Mouse (Mus musculus): ENCODE measurements around the gene Tcaim. TPM values are rescaled to one million over a fixed set of nuclear protein-coding genes. Genes with fewer than 3 reads are reported as not detected.
"Not testable (repeated sequence)": the region's sequence is repeated elsewhere in the genome, so short reads cannot be mapped to it uniquely, and the experiment has no call there.

Tcaim gene
- polyA plus RNA-seq, 1 experiment from 2014 or later: 5.7 TPM

- no peak overlapping the region for H3K27ac ChIP-seq (replicated peaks; ENCODE audit: low read depth, low read length)
Observed at GRCm38 (mm10) chr9:122837216-122837615, 31.9 kb downstream of the Tcaim start.

GRCm38 (mm10) chr9:122837680-122838079 is 32.3 kb downstream of the Tcaim start:
- Histone ChIP-seq H3K27me3 (ENCODE audit: control insufficient read depth, insufficient read depth, low read length) (no peaks in the 10 kb centered on the region), H3K9me3 (ENCODE audit: control insufficient read depth, low read length) (no peaks in the 10 kb centered on the region), H3K4me1 (ENCODE audit: control insufficient read depth, insufficient read depth, low read length) (0 out of 2 replicates have a peak, but pooled peaks cover 3% of the 10 kb centered on the region), H3K4me2 (ENCODE audit: low read depth, severe bottlenecking) (0 out of 2 replicates have a peak overlapping the region, but pooled peaks have one; percentile 10), H3K4me3 (ENCODE audit: low read depth, low read length) (no peak overlapping the region), H3K27ac (replicated peaks; ENCODE audit: low read depth, low read length) (no peak overlapping the region), H3K9ac (ENCODE audit: low read length) (no peak overlapping the region), H3K36me3 (ENCODE audit: control insufficient read depth, insufficient read depth, low read length) (no peaks in the 10 kb centered on the region; the same call in 1 of the 2 replicates)
- ATAC-seq (ENCODE audit: insufficient number of reproducible peaks, low FRiP score, low TSS enrichment, low read depth) (peak; percentile 31; the same call in 1 of the 2 replicates), DNase-seq (ENCODE audit: low spot score) (peak; percentile 64)
- 26% methylated on average over 16 of the region's 16 CpGs for WGBS

More at GRCm38 (mm10) chr9:122837216-122837615, 31.9 kb downstream of the Tcaim start:
- Histone ChIP-seq H3K4me3 (ENCODE audit: low read depth, low read length) (no peak overlapping the region), H3K36me3 (ENCODE audit: control insufficient read depth, insufficient read depth, low read length) (no peaks in the 10 kb centered on the region; the same call in 1 of the 2 replicates), H3K4me2 (ENCODE audit: low read depth, severe bottlenecking) (no peak overlapping the region), H3K9me3 (ENCODE audit: control insufficient read depth, low read length) (no peaks in the 10 kb centered on the region), H3K9ac (ENCODE audit: low read length) (no peak overlapping the region), H3K27me3 (ENCODE audit: control insufficient read depth, insufficient read depth, low read length) (no peaks in the 10 kb centered on the region), H3K4me1 (ENCODE audit: control insufficient read depth, insufficient read depth, low read length) (0 out of 2 replicates have a peak, but pooled peaks cover 3% of the 10 kb centered on the region)
- no peak for ATAC-seq (ENCODE audit: insufficient number of reproducible peaks, low FRiP score, low TSS enrichment, low read depth)
- DNase-seq (ENCODE audit: low spot score): no peak
- WGBS: 82% methylated on average over 4 of the region's 4 CpGs

GRCm38 (mm10) chr9:122843760-122844159 is 38.4 kb downstream of the Tcaim start, which contains the start of gene Gm35549:
Gm35549 (minus strand) TSS chr9:122844035.
- Histone ChIP-seq H3K9ac (ENCODE audit: low read length) (no peak within 1 kb of the TSS), H3K36me3 (ENCODE audit: control insufficient read depth, insufficient read depth, low read length) (peaks cover 3% of the 10 kb centered on the region), H3K27me3 (ENCODE audit: control insufficient read depth, insufficient read depth, low read length) (no peaks in the 10 kb centered on the region), H3K9me3 (ENCODE audit: control insufficient read depth, low read length) (no peaks in the 10 kb centered on the region; the same call in 1 of the 2 replicates), H3K27ac (replicated peaks; ENCODE audit: low read depth, low read length) (no peak within 1 kb of the TSS), H3K4me1 (ENCODE audit: control insufficient read depth, insufficient read depth, low read length) (no peaks in the 10 kb centered on the region), H3K4me3 (ENCODE audit: low read depth, low read length) (no peak within 1 kb of the TSS), H3K4me2 (ENCODE audit: low read depth, severe bottlenecking) (no peak within 1 kb of the TSS)
- WGBS: 81% methylated on average over 3 of the region's 3 CpGs
- DNase-seq (ENCODE audit: low spot score) (no peak), ATAC-seq (ENCODE audit: insufficient number of reproducible peaks, low FRiP score, low TSS enrichment, low read depth) (no peak)

GRCm38 (mm10) chr9:122845621-122846020 is 40.3 kb downstream of the Tcaim start:
- no peaks in the 10 kb centered on the region for H3K27me3 ChIP-seq (ENCODE audit: control insufficient read depth, insufficient read depth, low read length)
- 85% methylated on average over 3 of the region's 3 CpGs for WGBS
- DNase-seq (ENCODE audit: low spot score) (no peak), ATAC-seq (ENCODE audit: insufficient number of reproducible peaks, low FRiP score, low TSS enrichment, low read depth) (no peak)
- no peaks in the 10 kb centered on the region; the same call in 1 of the 2 replicates for H3K9me3 ChIP-seq (ENCODE audit: control insufficient read depth, low read length)
- H3K9ac ChIP-seq (ENCODE audit: low read length): no peak overlapping the region
- no peak overlapping the region for H3K4me2 ChIP-seq (ENCODE audit: low read depth, severe bottlenecking)
- H3K36me3 ChIP-seq (ENCODE audit: control insufficient read depth, insufficient read depth, low read length): peaks cover 5% of the 10 kb centered on the region
- no peak overlapping the region for H3K4me3 ChIP-seq (ENCODE audit: low read depth, low read length)
- no peak overlapping the region for H3K27ac ChIP-seq (replicated peaks; ENCODE audit: low read depth, low read length)
- no peaks in the 10 kb centered on the region for H3K4me1 ChIP-seq (ENCODE audit: control insufficient read depth, insufficient read depth, low read length)

GRCm38 (mm10) chr9:122846156-122846555 is 40.8 kb downstream of the Tcaim start:
- Histone ChIP-seq H3K4me3 (ENCODE audit: low read depth, low read length) (no peak overlapping the region), H3K36me3 (ENCODE audit: control insufficient read depth, insufficient read depth, low read length) (peaks cover 7% of the 10 kb centered on the region), H3K27me3 (ENCODE audit: control insufficient read depth, insufficient read depth, low read length) (no peaks in the 10 kb centered on the region), H3K27ac (replicated peaks; ENCODE audit: low read depth, low read length) (no peak overlapping the region), H3K4me1 (ENCODE audit: control insufficient read depth, insufficient read depth, low read length) (no peaks in the 10 kb centered on the region), H3K9ac (ENCODE audit: low read length) (no peak overlapping the region), H3K4me2 (ENCODE audit: low read depth, severe bottlenecking) (no peak overlapping the region), H3K9me3 (ENCODE audit: control insufficient read depth, low read length) (no peaks in the 10 kb centered on the region; the same call in 1 of the 2 replicates)
- DNase-seq (ENCODE audit: low spot score) (no peak), ATAC-seq (ENCODE audit: insufficient number of reproducible peaks, low FRiP score, low TSS enrichment, low read depth) (no peak)

GRCm38 (mm10) chr9:122847811-122848311 is 42.5 kb downstream of the Tcaim start:
- not testable (repeated sequence) for H3K27me3 ChIP-seq (ENCODE audit: control insufficient read depth, insufficient read depth, low read length)

GRCm38 (mm10) chr9:122854526-122854925 is 49.2 kb downstream of the Tcaim start:
- Histone ChIP-seq H3K9ac (ENCODE audit: low read length) (no peak overlapping the region), H3K36me3 (ENCODE audit: control insufficient read depth, insufficient read depth, low read length) (peaks cover 68% of the 10 kb centered on the region), H3K4me1 (ENCODE audit: control insufficient read depth, insufficient read depth, low read length) (no peaks in the 10 kb centered on the region), H3K27ac (replicated peaks; ENCODE audit: low read depth, low read length) (no peak overlapping the region), H3K9me3 (ENCODE audit: control insufficient read depth, low read length) (no peaks in the 10 kb centered on the region), H3K4me2 (ENCODE audit: low read depth, severe bottlenecking) (no peak overlapping the region), H3K4me3 (ENCODE audit: low read depth, low read length) (no peak overlapping the region), H3K27me3 (ENCODE audit: control insufficient read depth, insufficient read depth, low read length) (no peaks in the 10 kb centered on the region)
- ATAC-seq (ENCODE audit: insufficient number of reproducible peaks, low FRiP score, low TSS enrichment, low read depth) (no peak), DNase-seq (ENCODE audit: low spot score) (no peak)
- 97% methylated on average over 7 of the region's 7 CpGs for WGBS

More at GRCm38 (mm10) chr9:122847811-122848311, 42.5 kb downstream of the Tcaim start:
- not testable (repeated sequence) for H3K4me1 ChIP-seq (ENCODE audit: control insufficient read depth, insufficient read depth, low read length); H3K4me2 ChIP-seq (ENCODE audit: low read depth, severe bottlenecking); ATAC-seq (ENCODE audit: insufficient number of reproducible peaks, low FRiP score, low TSS enrichment, low read depth); H3K9me3 ChIP-seq (ENCODE audit: control insufficient read depth, low read length); DNase-seq (ENCODE audit: low spot score); H3K27ac ChIP-seq (replicated peaks; ENCODE audit: low read depth, low read length); H3K4me3 ChIP-seq (ENCODE audit: low read depth, low read length); H3K9ac ChIP-seq (ENCODE audit: low read length)
- 93% methylated on average over 7 of the region's 8 CpGs for WGBS
- peaks cover 24% of the 10 kb centered on the region for H3K36me3 ChIP-seq (ENCODE audit: control insufficient read depth, insufficient read depth, low read length)

GRCm38 (mm10) chr9:122855141-122855540 is 49.8 kb downstream of the Tcaim start:
- WGBS: 91% methylated on average over 1 of the region's 7 CpGs

GRCm38 (mm10) chr9:122855617-122856016 is 50.3 kb downstream of the Tcaim start:
- Histone ChIP-seq H3K9me3 (ENCODE audit: control insufficient read depth, low read length) (no peaks in the 10 kb centered on the region), H3K27ac (replicated peaks; ENCODE audit: low read depth, low read length) (no peak overlapping the region), H3K9ac (ENCODE audit: low read length) (no peak overlapping the region), H3K4me2 (ENCODE audit: low read depth, severe bottlenecking) (no peak overlapping the region), H3K4me1 (ENCODE audit: control insufficient read depth, insufficient read depth, low read length) (no peaks in the 10 kb centered on the region), H3K4me3 (ENCODE audit: low read depth, low read length) (no peak overlapping the region), H3K27me3 (ENCODE audit: control insufficient read depth, insufficient read depth, low read length) (no peaks in the 10 kb centered on the region), H3K36me3 (ENCODE audit: control insufficient read depth, insufficient read depth, low read length) (peaks cover 77% of the 10 kb centered on the region)
- DNase-seq (ENCODE audit: low spot score) (no peak), ATAC-seq (ENCODE audit: insufficient number of reproducible peaks, low FRiP score, low TSS enrichment, low read depth) (no peak)
- WGBS: 93% methylated on average over 4 of the region's 4 CpGs

More at GRCm38 (mm10) chr9:122855141-122855540, 49.8 kb downstream of the Tcaim start:
- H3K4me1 ChIP-seq (ENCODE audit: control insufficient read depth, insufficient read depth, low read length); H3K27ac ChIP-seq (replicated peaks; ENCODE audit: low read depth, low read length); H3K9me3 ChIP-seq (ENCODE audit: control insufficient read depth, low read length); H3K9ac ChIP-seq (ENCODE audit: low read length); DNase-seq (ENCODE audit: low spot score); H3K4me3 ChIP-seq (ENCODE audit: low read depth, low read length); ATAC-seq (ENCODE audit: insufficient number of reproducible peaks, low FRiP score, low TSS enrichment, low read depth); H3K27me3 ChIP-seq (ENCODE audit: control insufficient read depth, insufficient read depth, low read length); H3K4me2 ChIP-seq (ENCODE audit: low read depth, severe bottlenecking): not testable (repeated sequence)
- peaks cover 74% of the 10 kb centered on the region for H3K36me3 ChIP-seq (ENCODE audit: control insufficient read depth, insufficient read depth, low read length)
